Mouse (Mus musculus) liver, embryonic 13.5 days (tissue): ENCODE measurements at regions not wholly inside any gene's neighbourhood (a gene's known extent, or its start where the extent isn't known, plus 50 kb on each side); places are given as distances from the start of the nearest gene placed in this dataset.

Experiments
- ATAC-seq: fragments of 200-750 bp; cut with Nextera tagmentation; 2 replicates; pipeline ENCODE4 v1.8.0; 2017; ENCODE audit warnings: low read depth, mild to moderate bottlenecking, moderate number of reproducible peaks, moderate library complexity
- DNase-seq: peaks from one replicate; pipeline ENCODE4 v3.0.0; 2022
- H3K27ac ChIP-seq: fragments of 300-500 bp; sonication (generic); 2 replicates; pipeline ENCODE4 v1.5.1; 2015; ENCODE audit warnings: moderate library complexity, mild to moderate bottlenecking, inconsistent platforms
- H3K27me3 ChIP-seq: fragments of 300-500 bp; sonication (generic); 2 replicates; pipeline ENCODE4 v1.6.1; 2015; ENCODE audit warnings: mild to moderate bottlenecking, inconsistent platforms
- H3K36me3 ChIP-seq: fragments of 300-500 bp; sonication (generic); 2 replicates; pipeline ENCODE4 v1.6.1; 2015; ENCODE audit warnings: mild to moderate bottlenecking, inconsistent platforms
- H3K4me1 ChIP-seq: fragments of 300-500 bp; sonication (generic); replicated peaks from 2 replicates; pipeline ENCODE4 v1.6.1; 2015; ENCODE audit warnings: inconsistent platforms
- H3K4me2 ChIP-seq: fragments of 300-500 bp; sonication (generic); 2 replicates; pipeline ENCODE4 v1.6.1; 2015; ENCODE audit warnings: inconsistent platforms, mild to moderate bottlenecking, moderate library complexity
- H3K4me3 ChIP-seq: fragments of 300-500 bp; sonication (generic); replicated peaks from 2 replicates; pipeline ENCODE4 v1.5.1; 2015; ENCODE audit warnings: mild to moderate bottlenecking, inconsistent platforms
- H3K9ac ChIP-seq: fragments of 300-500 bp; sonication (generic); 2 replicates; pipeline ENCODE4 v1.6.1; 2015; ENCODE audit warnings: mild to moderate bottlenecking, inconsistent platforms
- H3K9me3 ChIP-seq: fragments of 300-500 bp; sonication (generic); replicated peaks from 2 replicates; pipeline ENCODE4 v1.6.1; 2016; ENCODE audit warnings: inconsistent platforms
- WGBS: fragments of 180-500 bp; shearing (Covaris S2); methylation state at CpG from one replicate; pipeline ENCODE4 v1.1.7; 2015; ENCODE audit not compliant: insufficient replicate concordance; 5-methylcytosine and 5-hydroxymethylcytosine counted together

GRCm38 (mm10) chr19:33083371-33083770 is 308.7 kb downstream of the Rnls start:
- ATAC-seq (no peak), DNase-seq (no peak)
- Histone ChIP-seq H3K9me3 (no peaks in the 10 kb centered on the region), H3K27me3 (no peaks in the 10 kb centered on the region), H3K9ac (no peak overlapping the region), H3K4me3 (no peak overlapping the region), H3K27ac (no peak overlapping the region), H3K36me3 (no peaks in the 10 kb centered on the region), H3K4me2 (no peak overlapping the region), H3K4me1 (0 out of 2 replicates have a peak, but pooled peaks cover 7% of the 10 kb centered on the region)
- WGBS, result 54% methylated on average over 2 of the region's 2 CpGs

GRCm38 (mm10) chr19:33084683-33085082 is 307.4 kb downstream of the Rnls start:
- H3K9me3 ChIP-seq, result no peaks in the 10 kb centered on the region
- no peak overlapping the region for H3K4me2 ChIP-seq
- ATAC-seq, result no peak
- no peak overlapping the region for H3K27ac ChIP-seq
- no peaks in the 10 kb centered on the region for H3K36me3 ChIP-seq
- no peak for DNase-seq
- H3K27me3 ChIP-seq, result no peaks in the 10 kb centered on the region
- H3K4me1 ChIP-seq, result 0 out of 2 replicates have a peak, but pooled peaks cover 7% of the 10 kb centered on the region
- no peak overlapping the region for H3K9ac ChIP-seq
- 79% methylated on average over 5 of the region's 5 CpGs for WGBS
- no peak overlapping the region for H3K4me3 ChIP-seq
